Mouse (Mus musculus) small intestine, adult 2 months (tissue): ENCODE measurements around the gene Itih1.

Source experiments
- CTCF ChIP-seq: fragments of 200-500 bp; IDR thresholded peaks from 2 replicates; pipeline ENCODE4 v1.5.1; 2012; ENCODE audit warnings: low read depth, mild to moderate bottlenecking, control low read depth, inconsistent platforms, low read length, moderate library complexity, mixed read lengths; ENCODE audit not compliant: insufficient replicate concordance, insufficient read length; ENCODE audit errors: extremely low read depth
- POLR2A ChIP-seq: fragments of 200-500 bp; IDR thresholded peaks from 2 replicates; pipeline ENCODE4 v1.6.1; 2012; ENCODE audit warnings: low read depth, mild to moderate bottlenecking, control low read depth, inconsistent platforms, low read length, moderate library complexity

DNA sequence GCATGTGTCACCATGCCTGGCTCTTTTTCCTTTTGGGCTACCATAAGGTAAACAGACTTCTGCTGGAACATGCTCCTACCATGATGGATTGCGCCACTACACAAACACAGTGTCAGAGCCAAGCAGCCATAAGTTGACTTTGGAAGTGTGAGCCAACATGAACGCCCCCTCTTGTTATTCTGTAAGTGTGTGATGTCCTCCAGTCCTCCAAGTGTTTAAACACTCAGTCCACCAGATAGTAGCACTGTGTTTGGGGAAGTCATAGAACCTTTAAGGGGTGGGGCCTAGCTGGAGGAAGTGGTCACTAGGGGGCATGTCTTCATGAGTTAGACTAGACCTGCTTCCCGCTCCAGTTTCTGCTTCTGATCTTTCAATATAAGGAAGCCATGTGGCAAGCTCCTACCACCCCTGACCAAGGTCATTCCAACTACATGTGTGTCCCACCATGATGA, 35.2 kb downstream of the Itih1 start:
- TF ChIP-seq CTCF (no peak), POLR2A (no peak)
